Mouse (Mus musculus) left cerebral cortex, adult 2 months (tissue): Measurements from ENCODE around the gene 4933402J07Rik. TPM values are rescaled to one million over a fixed set of nuclear protein-coding genes. Genes with fewer than 3 reads are reported as not detected.

Experiments
- DNase-seq, 2 experiments: peaks; one replicate each; pipeline ENCODE4 v3.0.0; 2021 to 2022; ENCODE audit warnings: low spot score in 2 of 2, mixed read lengths in 1 of 2; ENCODE audit errors: extremely low spot score in 1 of 2
- H3K27ac ChIP-seq: fragments of 200-600 bp; 2 replicates; pipeline ENCODE4 v1.8.1; 2022
- H3K4me3 ChIP-seq: fragments of 200-600 bp; 2 replicates; pipeline ENCODE4 v1.8.1; 2022
- CTCF ChIP-seq: fragments of 200-600 bp; IDR thresholded peaks from 2 replicates; pipeline ENCODE4 v1.8.1; 2022; ENCODE audit warnings: antibody characterized with exemption, mild to moderate bottlenecking, moderate library complexity
- intact Hi-C: fragments of 180-260 bp; cut with DNase I; formaldehyde crosslinking; loops from one replicate; pipeline ENCODE4 v1.15.1; 2025
- long read RNA-seq, 2 experiments: library from polyadenylated mRNA; stranded (forward); transcript quantifications; one replicate each; pipeline ENCODE4 v2.0.0; 2021; ENCODE audit warnings: borderline mapping rate in 2 of 2
- total RNA-seq, 2 experiments: library from RNA; stranded (reverse); gene quantifications; 2 replicates each; pipeline ENCODE4 v1.2.3; 2021

The 4933402J07Rik gene
- total RNA-seq = not detected
- long read RNA-seq, experiment 1 = 0 reads
- long read RNA-seq, experiment 2 = 0 reads

DNA sequence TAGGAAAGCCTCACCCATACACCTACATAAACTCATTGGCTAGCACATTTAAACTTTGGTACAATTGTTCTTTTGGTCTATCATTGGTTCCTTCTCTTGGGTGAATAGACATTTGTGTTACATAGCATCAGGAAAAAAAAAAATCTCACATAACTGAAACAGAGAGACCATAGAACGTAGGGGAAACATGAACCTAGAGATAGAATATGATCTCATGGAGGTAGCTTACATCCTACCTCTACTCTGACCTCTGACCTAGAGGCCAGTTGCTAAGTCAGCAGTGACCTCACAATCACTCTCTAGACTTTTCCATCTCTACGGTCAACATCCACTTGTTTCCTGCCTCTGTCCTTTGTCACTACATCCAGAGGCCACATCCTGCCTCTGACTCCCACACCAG lies at the start of gene 4933402J07Rik:
Gene 4933402J07Rik, plus strand, starts transcription at position 301 of the 400 bp plus-strand sequence.
- no peak within 1 kb of the TSS for H3K4me3 ChIP-seq
- H3K27ac ChIP-seq = no peak within 1 kb of the TSS
- TF ChIP-seq CTCF = no peak
- intact Hi-C loops = no loop called here
- DNase-seq = no peak

DNA sequence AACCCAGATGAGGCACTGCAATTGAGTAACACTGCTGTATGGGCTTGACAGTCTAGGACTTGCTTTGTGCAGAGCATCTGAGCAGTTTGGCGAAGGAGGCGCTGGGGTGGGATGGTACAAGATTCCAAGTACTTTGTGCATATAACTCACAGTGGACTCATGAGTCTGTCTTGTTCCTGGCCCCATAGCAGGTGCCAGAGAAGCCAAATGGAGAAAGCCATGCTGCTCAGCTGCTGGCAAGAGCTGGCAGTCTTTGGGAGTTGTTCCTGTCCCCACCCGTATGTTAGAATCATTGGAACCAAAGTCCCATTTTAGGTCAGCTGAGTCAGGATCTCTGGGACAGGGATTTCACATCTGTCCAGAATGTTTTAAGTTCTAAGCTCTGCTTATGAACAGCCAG lies 46.5 kb upstream of the 4933402J07Rik start:
- Histone ChIP-seq H3K27ac (no peak overlapping the region), H3K4me3 (no peak overlapping the region)
- intact Hi-C loops = no loop called here
- TF ChIP-seq CTCF = no peak
- DNase-seq = no peak

DNA sequence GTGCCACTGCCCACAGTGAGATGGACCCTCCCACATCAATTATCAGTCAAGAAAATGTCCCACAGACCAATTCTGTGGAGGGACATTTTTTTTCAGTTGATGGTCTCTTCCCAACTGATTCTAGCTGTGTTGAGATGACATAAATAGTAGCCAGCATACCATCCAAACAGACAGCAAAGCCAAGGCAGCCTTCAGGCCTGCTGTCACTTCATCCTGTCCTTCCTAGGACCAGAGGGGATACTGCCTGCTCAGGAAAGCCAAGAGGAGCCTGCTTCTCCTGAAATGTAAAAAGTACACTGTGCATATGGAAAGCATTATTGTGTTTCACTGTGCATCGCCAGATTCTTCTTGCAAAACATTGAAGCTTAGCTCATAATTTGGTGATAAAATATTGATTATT lies 38.6 kb upstream of the 4933402J07Rik start:
- intact Hi-C loops = no loop called here
- no peak for TF ChIP-seq CTCF
- H3K27ac ChIP-seq = no peak overlapping the region
- no peak overlapping the region for H3K4me3 ChIP-seq
- DNase-seq = no peak

DNA sequence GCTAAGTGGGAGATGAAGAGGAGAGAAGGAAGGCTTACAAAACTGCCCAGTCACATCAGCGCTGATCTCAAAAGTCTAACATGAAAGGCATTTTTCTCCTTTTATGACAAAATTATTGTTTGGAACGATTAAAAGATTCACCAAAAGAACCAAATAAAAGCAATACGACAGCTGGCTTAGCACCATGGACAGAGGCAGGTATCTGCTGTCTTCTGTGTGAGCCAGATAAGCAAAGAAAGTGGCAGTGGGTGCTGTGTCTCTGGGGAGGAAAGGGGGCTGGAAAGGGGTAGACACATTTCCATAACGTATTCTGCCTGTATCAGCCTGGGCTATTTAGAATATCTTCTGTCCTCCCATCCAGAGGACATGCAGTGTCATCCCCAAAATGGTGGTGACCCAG lies 32.5 kb upstream of the 4933402J07Rik start:
- intact Hi-C loops = no loop called here
- no peak for DNase-seq
- Histone ChIP-seq H3K27ac (no peak overlapping the region), H3K4me3 (no peak overlapping the region)
- no peak for TF ChIP-seq CTCF

DNA sequence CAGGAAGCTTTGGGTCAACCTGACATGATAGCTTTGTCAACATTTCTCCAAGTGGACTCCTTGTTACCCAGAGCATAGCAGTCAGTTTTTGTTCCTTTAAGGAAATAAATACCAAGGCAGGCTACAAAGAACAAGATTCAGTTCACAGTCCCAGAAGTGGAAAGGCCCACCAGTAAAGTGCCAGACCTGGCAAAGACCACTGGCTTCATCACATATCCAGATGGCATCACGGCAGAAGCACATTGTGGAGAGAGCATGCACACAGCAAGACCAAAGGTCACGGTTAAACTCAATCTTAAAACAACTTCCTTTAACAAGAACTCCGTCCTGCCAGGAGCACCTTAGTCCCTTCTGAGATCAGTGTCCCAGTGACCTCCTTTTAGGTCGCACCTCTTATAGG lies 30.2 kb upstream of the 4933402J07Rik start:
- H3K27ac ChIP-seq = no peak overlapping the region
- no peak for TF ChIP-seq CTCF
- intact Hi-C loops = no loop called here
- H3K4me3 ChIP-seq = no peak overlapping the region
- no peak for DNase-seq

DNA sequence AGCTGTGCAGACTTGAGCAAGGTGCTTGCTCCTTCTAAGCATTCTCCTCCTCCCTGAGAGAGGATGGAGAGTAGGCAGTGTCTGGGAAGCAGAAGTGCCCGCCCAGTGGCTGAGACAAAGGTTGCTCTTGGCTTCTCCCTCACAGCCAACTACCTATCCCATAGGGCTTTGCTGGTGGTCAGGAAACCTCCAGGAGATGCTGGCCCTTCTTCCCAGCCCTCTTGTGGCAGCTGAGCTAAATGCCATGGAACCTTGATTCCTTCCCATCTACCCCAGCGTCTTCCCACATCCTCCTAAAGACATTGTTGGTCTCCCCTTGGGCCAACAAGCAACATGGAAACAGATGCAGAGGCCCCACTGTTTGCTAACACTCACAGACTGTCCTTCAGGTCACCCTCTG lies 28.8 kb upstream of the 4933402J07Rik start:
- TF ChIP-seq CTCF = peak; percentile 26
- no peak for DNase-seq
- H3K27ac ChIP-seq = no peak overlapping the region

DNA sequence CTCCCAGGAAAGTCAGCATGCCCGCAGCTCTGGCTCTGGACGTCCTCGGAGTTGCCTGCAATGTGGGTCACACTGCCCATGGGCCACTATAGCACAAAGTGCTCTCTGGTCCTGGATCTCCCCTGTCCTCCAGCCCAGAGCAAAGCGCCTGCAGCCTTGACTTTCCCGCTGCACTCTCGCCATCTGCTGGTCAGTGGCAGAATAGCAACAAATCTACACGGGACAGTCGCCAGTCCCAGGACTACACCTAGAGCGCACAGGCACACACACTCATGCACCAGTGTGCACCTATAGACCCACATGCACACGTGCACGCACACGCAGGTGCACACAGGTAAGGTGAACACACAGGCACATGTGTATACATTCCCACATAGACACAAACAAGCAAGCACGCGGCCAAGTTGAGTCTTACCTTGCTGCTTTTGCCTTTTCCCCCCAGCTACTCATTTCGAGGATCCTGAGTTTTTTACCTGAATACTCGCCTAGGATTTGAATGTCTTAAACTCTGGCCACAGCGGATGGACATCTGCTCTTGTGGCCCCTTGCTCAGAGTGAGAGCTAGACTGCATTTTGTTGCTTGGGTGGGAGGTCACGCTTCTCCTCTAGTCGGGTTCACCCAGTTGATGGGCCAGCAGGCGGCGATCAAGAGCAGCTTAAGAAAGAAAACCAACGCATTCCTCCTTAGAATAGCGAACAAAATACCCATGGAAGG lies 26.9 kb upstream of the 4933402J07Rik start:
- peak; percentile 66 to 81 for DNase-seq
- intact Hi-C loops = loop anchor here (1.0 to 2.0 kb wide), 2 partner anchors 318 to 602 kb away; no protein-coding TSS in a partner anchor
- Histone ChIP-seq H3K27ac (no peak overlapping the region), H3K4me3 (no peak overlapping the region)
- TF ChIP-seq CTCF = peak; percentile 67

More for the DNA sequence above, 28.8 kb upstream of the 4933402J07Rik start:
- intact Hi-C loops = no loop called here
- no peak overlapping the region for H3K4me3 ChIP-seq

DNA sequence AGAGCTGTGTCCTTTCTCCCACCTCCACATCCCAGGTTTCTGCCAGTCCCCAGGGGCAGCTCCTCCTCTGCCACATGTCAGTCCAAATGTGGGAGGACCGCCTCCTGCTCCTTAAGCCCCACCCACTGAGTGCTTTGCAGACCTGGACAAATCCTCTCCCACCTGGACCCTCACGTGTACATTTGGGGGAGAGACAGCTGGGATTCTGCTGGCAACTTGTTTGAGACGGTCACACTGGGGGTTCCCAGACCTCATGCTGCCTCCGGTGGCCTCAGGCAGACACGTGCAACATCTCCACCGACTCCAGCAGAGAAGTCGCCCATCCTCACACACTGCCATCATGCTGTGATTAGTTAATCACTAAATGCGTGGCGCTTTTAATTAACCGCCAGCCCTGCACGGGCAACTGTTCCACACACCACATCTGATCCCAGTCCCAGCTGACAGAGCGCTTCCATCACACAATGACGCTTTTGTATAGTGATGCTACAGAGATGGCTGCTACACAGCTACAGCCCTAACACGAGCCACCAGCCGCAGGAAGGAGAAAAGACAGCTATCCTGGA lies 23.7 kb upstream of the 4933402J07Rik start:
- intact Hi-C loops = no loop called here
- no peak for TF ChIP-seq CTCF
- DNase-seq = peak; percentile 14 to 25
- Histone ChIP-seq H3K27ac (no peak overlapping the region), H3K4me3 (peak overlapping the region; percentile 27)

DNA sequence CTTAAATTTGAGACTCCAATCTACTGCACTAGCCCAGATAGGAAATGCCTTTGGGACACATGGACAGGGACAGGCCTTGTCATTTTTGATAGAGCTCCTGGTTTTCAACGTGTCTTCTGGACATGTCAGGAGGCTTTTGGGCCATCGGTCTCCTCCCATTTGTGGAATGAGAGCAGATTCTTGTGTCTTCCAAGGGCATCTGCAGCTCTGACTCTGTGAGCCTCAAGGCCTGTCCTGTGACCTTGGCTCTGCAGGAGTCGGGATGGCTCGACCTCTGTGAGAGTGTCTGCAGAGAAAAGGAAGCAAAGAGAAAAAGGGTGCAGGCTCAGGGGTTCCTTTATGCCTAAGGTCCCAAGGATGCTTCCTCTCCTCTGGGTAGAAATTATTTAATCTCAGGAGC lies 13.8 kb upstream of the 4933402J07Rik start:
- intact Hi-C loops = no loop called here
- Histone ChIP-seq H3K4me3 (no peak overlapping the region), H3K27ac (no peak overlapping the region)
- no peak for TF ChIP-seq CTCF
- DNase-seq = no peak

DNA sequence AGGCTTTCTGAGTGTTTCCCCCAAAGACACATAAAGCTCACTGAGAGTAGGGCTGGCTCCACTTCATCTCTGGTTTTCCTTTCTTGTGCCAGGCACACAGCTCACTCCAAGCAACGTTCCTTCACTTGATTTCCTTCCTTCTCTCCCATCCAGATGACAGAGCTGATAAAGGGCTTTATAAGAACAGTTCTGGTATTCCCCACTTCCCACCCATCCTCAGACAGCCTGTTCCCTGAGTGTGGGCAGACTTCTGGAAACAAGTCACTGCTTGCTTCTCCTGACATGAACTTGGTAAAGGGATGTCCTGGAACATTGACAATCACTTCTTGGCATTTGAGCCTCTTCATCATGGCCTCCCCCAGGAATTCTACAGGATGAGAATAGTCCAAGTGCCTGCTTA lies 10.9 kb upstream of the 4933402J07Rik start:
- no peak for TF ChIP-seq CTCF
- no peak for DNase-seq
- no peak overlapping the region for H3K27ac ChIP-seq
- no peak overlapping the region for H3K4me3 ChIP-seq
- intact Hi-C loops = no loop called here

DNA sequence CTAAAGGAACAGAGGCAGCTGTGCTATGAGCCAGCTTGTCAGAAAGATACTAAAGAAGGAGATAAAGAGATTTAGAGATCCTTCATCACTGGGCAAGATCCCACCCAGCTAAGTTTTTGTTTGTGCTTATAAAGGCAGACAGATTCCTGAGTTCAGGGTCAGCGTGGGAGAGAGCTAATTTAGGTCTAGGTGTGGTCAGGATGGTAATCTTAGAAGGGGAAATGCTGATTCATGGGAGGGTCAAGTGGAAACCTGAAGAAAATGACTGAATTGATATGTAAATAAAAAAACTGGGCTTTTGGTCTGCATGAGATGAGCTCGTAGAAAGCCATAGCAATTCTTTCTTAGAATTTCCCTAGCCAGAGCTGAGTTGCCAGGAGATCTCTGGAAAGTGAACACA lies 2.9 kb upstream of the 4933402J07Rik start:
- TF ChIP-seq CTCF = no peak
- Histone ChIP-seq H3K27ac (no peak overlapping the region), H3K4me3 (no peak overlapping the region)
- intact Hi-C loops = no loop called here
- DNase-seq = no peak

DNA sequence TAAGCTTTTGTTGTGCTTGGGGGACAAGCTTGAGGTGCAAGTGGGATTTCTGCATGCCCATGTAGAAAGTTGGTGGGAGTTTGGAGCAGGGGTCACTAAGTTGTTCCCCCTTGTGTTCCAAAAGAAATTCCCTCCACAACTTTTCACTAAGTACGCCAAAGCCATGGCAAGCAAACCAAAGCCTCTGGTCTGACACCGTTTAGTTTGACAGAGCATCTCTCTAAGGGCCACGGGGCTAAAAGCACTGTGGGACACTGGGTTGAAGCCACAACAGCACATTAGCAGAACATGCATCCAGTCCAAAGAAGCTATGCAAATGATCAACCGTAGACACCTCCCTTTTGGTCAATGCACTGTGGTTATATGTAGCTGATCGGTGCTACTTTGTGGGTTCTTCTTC lies 5.5 kb downstream of the 4933402J07Rik start:
- intact Hi-C loops = no loop called here
- Histone ChIP-seq H3K4me3 (no peak overlapping the region), H3K27ac (no peak overlapping the region)
- no peak for TF ChIP-seq CTCF
- no peak for DNase-seq
